Mouse (Mus musculus) lung, postnatal 0 days (tissue): ENCODE measurements at regions not wholly inside any gene's neighbourhood (a gene's known extent, or its start where the extent isn't known, plus 50 kb on each side); places are given as distances from the start of the nearest gene placed in this dataset.

ENCODE experiments used
- ATAC-seq: fragments of 200-750 bp; cut with Nextera tagmentation; 2 replicates; pipeline ENCODE4 v1.8.0; 2017; ENCODE audit warnings: moderate library complexity
- DNase-seq: peaks from one replicate; pipeline ENCODE4 v3.0.0-alpha.2; 2016; ENCODE audit warnings: low spot score
- H3K27ac ChIP-seq: fragments of 300-500 bp; sonication (generic); 2 replicates; pipeline ENCODE4 v1.5.1; 2014; ENCODE audit warnings: antibody characterized with exemption, mild to moderate bottlenecking, low read length, mixed read lengths
- H3K27me3 ChIP-seq: fragments of 300-500 bp; sonication (generic); replicated peaks from 2 replicates; pipeline ENCODE4 v1.6.1; 2014; ENCODE audit warnings: low read length, mixed read lengths; ENCODE audit not compliant: insufficient read depth
- H3K36me3 ChIP-seq: fragments of 300-500 bp; sonication (generic); 2 replicates; pipeline ENCODE4 v1.6.1; 2014; ENCODE audit warnings: low read length, mixed read lengths; ENCODE audit not compliant: insufficient read depth
- H3K4me1 ChIP-seq: fragments of 300-500 bp; sonication (generic); 2 replicates; pipeline ENCODE4 v1.6.1; 2014; ENCODE audit warnings: antibody characterized with exemption, low read depth, low read length, mixed read lengths; ENCODE audit not compliant: insufficient read depth
- H3K4me2 ChIP-seq: fragments of 300-500 bp; sonication (generic); replicated peaks from 2 replicates; pipeline ENCODE4 v1.6.1; 2014; ENCODE audit warnings: low read depth, mild to moderate bottlenecking, low read length, moderate library complexity, mixed read lengths
- H3K4me3 ChIP-seq: fragments of 300-500 bp; sonication (generic); 2 replicates; pipeline ENCODE4 v1.5.1; 2014; ENCODE audit warnings: low read depth, low read length
- H3K9ac ChIP-seq: fragments of 300-500 bp; sonication (generic); replicated peaks from 2 replicates; pipeline ENCODE4 v1.6.1; 2014; ENCODE audit warnings: low read depth, mild to moderate bottlenecking
- H3K9me3 ChIP-seq: fragments of 300-500 bp; sonication (generic); 2 replicates; pipeline ENCODE4 v1.6.1; 2016; ENCODE audit warnings: low read length, mixed read lengths
- CTCF ChIP-seq: IDR thresholded peaks from 2 replicates; pipeline ENCODE4 v1.5.1; 2016; ENCODE audit warnings: antibody characterized with exemption, mild to moderate bottlenecking
- EP300 ChIP-seq: IDR thresholded peaks from 2 replicates; pipeline ENCODE4 v1.6.1; 2016; ENCODE audit warnings: antibody characterized with exemption, mild to moderate bottlenecking, control low read depth
- WGBS: fragments of 180-500 bp; shearing (Covaris S2); extraction: QIAGEN DNeasy Blood & Tissue Kit; methylation state at CpG from one replicate; pipeline ENCODE4 v1.1.7; 2014; 5-methylcytosine and 5-hydroxymethylcytosine counted together

GRCm38 (mm10) chr9:47125517-47125916 is 127.0 kb downstream of the Gm4791 start:
- Histone ChIP-seq H3K4me3 (no peak overlapping the region), H3K4me1 (no peaks in the 10 kb centered on the region), H3K9me3 (no peaks in the 10 kb centered on the region), H3K27me3 (no peaks in the 10 kb centered on the region), H3K4me2 (no peak overlapping the region), H3K9ac (no peak overlapping the region), H3K27ac (no peak overlapping the region), H3K36me3 (no peaks in the 10 kb centered on the region)
- no peak for ATAC-seq
- no peak for DNase-seq
- no peak for TF ChIP-seq EP300
- no peak for TF ChIP-seq CTCF
- WGBS, result 69% methylated on average over 3 of the region's 3 CpGs

GRCm38 (mm10) chr9:47126236-47126635 is 127.7 kb downstream of the Gm4791 start:
- Histone ChIP-seq H3K27me3 (no peaks in the 10 kb centered on the region), H3K9me3 (no peaks in the 10 kb centered on the region), H3K27ac (no peak overlapping the region), H3K36me3 (no peaks in the 10 kb centered on the region), H3K4me1 (no peaks in the 10 kb centered on the region), H3K9ac (no peak overlapping the region), H3K4me2 (no peak overlapping the region), H3K4me3 (no peak overlapping the region)
- TF ChIP-seq EP300 (no peak), CTCF (peak; percentile 71)
- DNase-seq (peak; percentile 25), ATAC-seq (no peak)
- WGBS, result 60% methylated on average over 2 of the region's 2 CpGs

- Histone ChIP-seq H3K4me2 (no peak overlapping the region), H3K9ac (no peak overlapping the region), H3K27ac (no peak overlapping the region), H3K27me3 (no peaks in the 10 kb centered on the region), H3K36me3 (no peaks in the 10 kb centered on the region), H3K9me3 (no peaks in the 10 kb centered on the region), H3K4me3 (no peak overlapping the region), H3K4me1 (no peaks in the 10 kb centered on the region)
- ATAC-seq (no peak), DNase-seq (no peak)
- TF ChIP-seq EP300 (no peak), CTCF (no peak)
- WGBS, result 73% methylated on average over 11 of the region's 11 CpGs
These were observed 129.3 kb downstream of the Gm4791 start for GRCm38 (mm10) chr9:47127756-47128424.

- DNase-seq, result no peak
- H3K27me3 ChIP-seq, result no peaks in the 10 kb centered on the region
- no peak for ATAC-seq
These were observed 130.6 kb downstream of the Gm4791 start for GRCm38 (mm10) chr9:47129101-47129500.

GRCm38 (mm10) chr9:47133454-47133853 is 134.9 kb downstream of the Gm4791 start:
- H3K27me3 ChIP-seq, result no peaks in the 10 kb centered on the region
- H3K4me2 ChIP-seq, result no peak overlapping the region
- TF ChIP-seq CTCF (no peak), EP300 (no peak)
- no peak overlapping the region for H3K27ac ChIP-seq
- ATAC-seq (no peak), DNase-seq (no peak)
- WGBS, result 95% methylated on average over 5 of the region's 5 CpGs
- no peaks in the 10 kb centered on the region for H3K9me3 ChIP-seq
- no peak overlapping the region for H3K9ac ChIP-seq
- no peaks in the 10 kb centered on the region for H3K36me3 ChIP-seq
- no peak overlapping the region for H3K4me3 ChIP-seq
- H3K4me1 ChIP-seq, result no peaks in the 10 kb centered on the region

More at GRCm38 (mm10) chr9:47129101-47129500, 130.6 kb downstream of the Gm4791 start:
- Histone ChIP-seq H3K4me2 (no peak overlapping the region), H3K4me3 (no peak overlapping the region), H3K9me3 (no peaks in the 10 kb centered on the region), H3K27ac (no peak overlapping the region), H3K36me3 (no peaks in the 10 kb centered on the region), H3K9ac (no peak overlapping the region), H3K4me1 (no peaks in the 10 kb centered on the region)
- TF ChIP-seq EP300 (no peak), CTCF (no peak)

- no peaks in the 10 kb centered on the region for H3K9me3 ChIP-seq
- no peaks in the 10 kb centered on the region for H3K4me1 ChIP-seq
- no peak overlapping the region for H3K4me2 ChIP-seq
- TF ChIP-seq CTCF (no peak), EP300 (no peak)
- no peaks in the 10 kb centered on the region for H3K36me3 ChIP-seq
- DNase-seq (no peak), ATAC-seq (no peak)
- no peaks in the 10 kb centered on the region for H3K27me3 ChIP-seq
- no peak overlapping the region for H3K9ac ChIP-seq
- H3K4me3 ChIP-seq, result no peak overlapping the region
- H3K27ac ChIP-seq, result no peak overlapping the region
- 53% methylated on average over 8 of the region's 8 CpGs for WGBS
These were observed 135.3 kb downstream of the Gm4791 start for GRCm38 (mm10) chr9:47133873-47134272.

- Histone ChIP-seq H3K27me3 (no peaks in the 10 kb centered on the region), H3K4me2 (no peak overlapping the region), H3K9me3 (no peaks in the 10 kb centered on the region), H3K4me3 (no peak overlapping the region), H3K9ac (no peak overlapping the region), H3K36me3 (no peaks in the 10 kb centered on the region), H3K27ac (no peak overlapping the region), H3K4me1 (no peaks in the 10 kb centered on the region)
- DNase-seq (no peak), ATAC-seq (no peak)
- TF ChIP-seq CTCF, result no peak
- no peak for TF ChIP-seq EP300
- 79% methylated on average over 4 of the region's 4 CpGs for WGBS
These were observed 135.9 kb downstream of the Gm4791 start for GRCm38 (mm10) chr9:47134479-47134878.
